Mouse (Mus musculus) intestine, embryonic 15.5 days (tissue): Measurements from ENCODE around the gene Fbxo10. TPM values are rescaled to one million over a fixed set of nuclear protein-coding genes. Genes with fewer than 3 reads are reported as not detected.
"Not testable (repeated sequence)": the region's sequence is repeated elsewhere in the genome, so short reads cannot be mapped to it uniquely, and the experiment has no call there.

ENCODE experiments used
- ATAC-seq: fragments of 200-750 bp; cut with Nextera tagmentation; 2 replicates; pipeline ENCODE4 v1.8.0; 2017; ENCODE audit warnings: moderate TSS enrichment, moderate library complexity
- H3K27ac ChIP-seq: fragments of 300-500 bp; sonication (generic); 2 replicates; pipeline ENCODE4 v1.5.1; 2015; ENCODE audit warnings: mild to moderate bottlenecking, inconsistent platforms
- H3K27me3 ChIP-seq: fragments of 300-500 bp; sonication (generic); replicated peaks from 2 replicates; pipeline ENCODE4 v1.6.1; 2015; ENCODE audit warnings: inconsistent platforms
- H3K36me3 ChIP-seq: fragments of 300-500 bp; sonication (generic); 2 replicates; pipeline ENCODE4 v1.6.1; 2015; ENCODE audit warnings: inconsistent platforms
- H3K4me1 ChIP-seq: fragments of 300-500 bp; sonication (generic); replicated peaks from 2 replicates; pipeline ENCODE4 v1.6.1; 2015; ENCODE audit warnings: inconsistent platforms
- H3K4me2 ChIP-seq: fragments of 300-500 bp; sonication (generic); replicated peaks from 2 replicates; pipeline ENCODE4 v1.6.1; 2015; ENCODE audit warnings: mild to moderate bottlenecking, inconsistent platforms
- H3K4me3 ChIP-seq: fragments of 300-500 bp; sonication (generic); replicated peaks from 2 replicates; pipeline ENCODE4 v1.5.1; 2015; ENCODE audit warnings: inconsistent platforms
- H3K9ac ChIP-seq: fragments of 300-500 bp; sonication (generic); 2 replicates; pipeline ENCODE4 v1.6.1; 2015; ENCODE audit warnings: inconsistent platforms
- H3K9me3 ChIP-seq: fragments of 300-500 bp; sonication (generic); 2 replicates; pipeline ENCODE4 v1.6.1; 2016; ENCODE audit warnings: inconsistent platforms
- WGBS: fragments of 180-500 bp; shearing (Covaris S2); methylation state at CpG from one replicate; pipeline ENCODE4 v1.1.7; 2015; 5-methylcytosine and 5-hydroxymethylcytosine counted together
- polyA plus RNA-seq: library from polyadenylated mRNA; unstranded; fragments of >200 nt; fragmentation: Nextera tagmentation; extraction: Ambion mirVana; gene quantifications from 2 replicates; pipeline ENCODE4 v1.2.1, GENCODE M21; 2015

Gene Fbxo10
- polyA plus RNA-seq, 1 experiment from 2014 or later = 9.4 TPM

DNA sequence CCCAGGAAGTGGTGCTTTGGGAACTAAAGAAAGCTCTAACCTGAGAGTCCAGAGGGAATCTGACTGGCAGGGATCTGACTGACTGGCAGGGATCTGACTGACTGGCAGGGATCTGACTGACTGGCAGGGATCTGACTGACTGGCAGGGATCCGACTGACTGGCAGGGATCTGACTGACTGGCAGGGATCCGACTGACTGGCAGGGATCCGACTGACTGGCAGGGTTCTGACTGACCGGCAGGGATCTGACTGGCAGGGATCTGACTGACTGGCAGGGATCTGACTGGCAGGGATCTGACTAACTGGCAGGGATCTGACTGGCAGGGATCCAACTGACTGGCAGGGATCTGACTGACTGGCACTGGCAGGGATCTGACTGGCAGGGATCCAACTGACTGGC lies 3.4 kb downstream of the Fbxo10 start:
- not testable (repeated sequence) for ATAC-seq, H3K27me3 ChIP-seq, H3K9ac ChIP-seq, H3K9me3 ChIP-seq, H3K27ac ChIP-seq, H3K36me3 ChIP-seq, H3K4me2 ChIP-seq, H3K4me3 ChIP-seq, H3K4me1 ChIP-seq
- WGBS = 79% methylated on average over 4 of the region's 4 CpGs

- no peaks in the 10 kb centered on the region for H3K4me1 ChIP-seq
- no peak for ATAC-seq
- H3K4me3 ChIP-seq = no peak overlapping the region
- H3K9me3 ChIP-seq = no peaks in the 10 kb centered on the region
- no peaks in the 10 kb centered on the region for H3K27me3 ChIP-seq
- H3K4me2 ChIP-seq = no peak overlapping the region
- no peaks in the 10 kb centered on the region for H3K36me3 ChIP-seq
- 77% methylated on average over 6 of the region's 6 CpGs for WGBS
- H3K27ac ChIP-seq = no peak overlapping the region
- no peak overlapping the region for H3K9ac ChIP-seq
Measured at GRCm38 (mm10) chr4:45073544-45073943, 10.9 kb downstream of the Fbxo10 start.

GRCm38 (mm10) chr4:45072261-45072973 lies 12.0 kb downstream of the Fbxo10 start:
- 52% methylated on average over 15 of the region's 15 CpGs for WGBS
- Histone ChIP-seq H3K27me3 (no peaks in the 10 kb centered on the region), H3K9ac (no peak overlapping the region), H3K9me3 (no peaks in the 10 kb centered on the region), H3K4me1 (no peaks in the 10 kb centered on the region), H3K4me3 (no peak overlapping the region), H3K36me3 (no peaks in the 10 kb centered on the region), H3K4me2 (no peak overlapping the region), H3K27ac (no peak overlapping the region)
- no peak for ATAC-seq

- Histone ChIP-seq H3K9ac (no peak overlapping the region), H3K4me2 (no peak overlapping the region), H3K36me3 (no peaks in the 10 kb centered on the region), H3K27me3 (no peaks in the 10 kb centered on the region), H3K4me3 (no peak overlapping the region), H3K9me3 (no peaks in the 10 kb centered on the region), H3K27ac (no peak overlapping the region), H3K4me1 (no peaks in the 10 kb centered on the region)
- no peak for ATAC-seq
- 82% methylated on average over 4 of the region's 4 CpGs for WGBS
Measured at GRCm38 (mm10) chr4:45067742-45068141, 16.7 kb downstream of the Fbxo10 start.

DNA sequence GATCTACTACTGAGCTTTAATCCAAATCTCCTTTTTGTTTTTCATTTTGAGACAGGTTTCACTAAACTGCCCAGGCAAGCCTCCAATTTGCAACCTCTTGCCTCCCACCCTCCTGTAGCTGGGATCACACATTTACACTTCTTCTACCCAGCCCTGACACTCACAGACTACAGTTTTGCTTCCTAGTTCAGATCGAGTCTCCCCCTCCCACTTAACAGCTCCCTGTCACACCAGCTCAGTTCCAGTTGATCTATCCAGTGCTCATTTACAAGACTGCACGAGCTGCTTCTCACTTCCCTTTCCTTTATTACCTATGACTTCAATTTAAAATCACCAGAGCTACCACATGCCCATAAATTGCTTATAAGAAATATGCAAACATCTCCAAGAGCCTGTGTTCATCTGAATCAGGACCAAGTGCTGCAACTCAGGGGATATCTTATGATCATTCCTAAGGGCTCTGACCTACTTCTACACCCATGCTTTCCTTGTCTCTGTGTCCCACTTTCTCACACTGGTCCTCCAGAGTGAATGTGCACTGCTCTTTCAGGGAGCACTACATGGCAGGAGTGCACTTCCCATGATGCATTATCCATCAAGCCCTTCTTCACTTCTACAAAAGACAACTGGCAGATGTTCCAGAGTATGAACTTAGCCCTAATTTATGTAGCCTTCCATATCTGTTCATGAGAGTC lies 18.2 kb downstream of the Fbxo10 start:
- H3K4me3 ChIP-seq = no peak overlapping the region
- H3K4me1 ChIP-seq = no peaks in the 10 kb centered on the region
- no peak overlapping the region for H3K9ac ChIP-seq
- WGBS = 49% methylated on average over 2 of the region's 2 CpGs
- no peak overlapping the region for H3K27ac ChIP-seq
- H3K36me3 ChIP-seq = 0 out of 2 replicates have a peak, but pooled peaks cover 4% of the 10 kb centered on the region
- no peak for ATAC-seq
- no peaks in the 10 kb centered on the region for H3K27me3 ChIP-seq
- no peak overlapping the region for H3K4me2 ChIP-seq
- no peaks in the 10 kb centered on the region for H3K9me3 ChIP-seq

- H3K4me3 ChIP-seq = no peak overlapping the region
- H3K9ac ChIP-seq = no peak overlapping the region
- no peak overlapping the region for H3K27ac ChIP-seq
- ATAC-seq = peak; percentile 70
- no peaks in the 10 kb centered on the region for H3K27me3 ChIP-seq
- H3K4me2 ChIP-seq = no peak overlapping the region
- no peaks in the 10 kb centered on the region for H3K4me1 ChIP-seq
- H3K9me3 ChIP-seq = no peaks in the 10 kb centered on the region
- 0 out of 2 replicates have a peak, but pooled peaks cover 4% of the 10 kb centered on the region for H3K36me3 ChIP-seq
- WGBS = 65% methylated on average over 2 of the region's 2 CpGs
Measured at GRCm38 (mm10) chr4:45064577-45064976, 19.8 kb downstream of the Fbxo10 start.

GRCm38 (mm10) chr4:45063836-45064235 lies 20.6 kb downstream of the Fbxo10 start:
- not testable (repeated sequence) for H3K36me3 ChIP-seq, ATAC-seq, H3K9me3 ChIP-seq, H3K27me3 ChIP-seq, H3K9ac ChIP-seq, H3K4me3 ChIP-seq, H3K27ac ChIP-seq, H3K4me1 ChIP-seq, H3K4me2 ChIP-seq
- 91% methylated on average over 1 of the region's 1 CpGs for WGBS

- 83% methylated on average over 8 of the region's 8 CpGs for WGBS
- no peaks in the 10 kb centered on the region for H3K9me3 ChIP-seq
- no peak overlapping the region for H3K4me2 ChIP-seq
- no peak overlapping the region for H3K9ac ChIP-seq
- H3K27me3 ChIP-seq = no peaks in the 10 kb centered on the region
- H3K4me1 ChIP-seq = no peaks in the 10 kb centered on the region
- no peak overlapping the region for H3K27ac ChIP-seq
- H3K36me3 ChIP-seq = 0 out of 2 replicates have a peak, but pooled peaks cover 2% of the 10 kb centered on the region
- no peak for ATAC-seq
- no peak overlapping the region for H3K4me3 ChIP-seq
Measured at GRCm38 (mm10) chr4:45055451-45055850, 29.0 kb downstream of the Fbxo10 start.

GRCm38 (mm10) chr4:45054862-45055261 lies 29.5 kb downstream of the Fbxo10 start:
- H3K9me3 ChIP-seq = no peaks in the 10 kb centered on the region
- ATAC-seq = no peak
- H3K36me3 ChIP-seq = 0 out of 2 replicates have a peak, but pooled peaks cover 2% of the 10 kb centered on the region
- H3K27me3 ChIP-seq = no peaks in the 10 kb centered on the region
- H3K4me1 ChIP-seq = no peaks in the 10 kb centered on the region
- no peak overlapping the region for H3K27ac ChIP-seq
- H3K4me2 ChIP-seq = no peak overlapping the region
- no peak overlapping the region for H3K4me3 ChIP-seq
- H3K9ac ChIP-seq = no peak overlapping the region
- 47% methylated on average over 3 of the region's 3 CpGs for WGBS

DNA sequence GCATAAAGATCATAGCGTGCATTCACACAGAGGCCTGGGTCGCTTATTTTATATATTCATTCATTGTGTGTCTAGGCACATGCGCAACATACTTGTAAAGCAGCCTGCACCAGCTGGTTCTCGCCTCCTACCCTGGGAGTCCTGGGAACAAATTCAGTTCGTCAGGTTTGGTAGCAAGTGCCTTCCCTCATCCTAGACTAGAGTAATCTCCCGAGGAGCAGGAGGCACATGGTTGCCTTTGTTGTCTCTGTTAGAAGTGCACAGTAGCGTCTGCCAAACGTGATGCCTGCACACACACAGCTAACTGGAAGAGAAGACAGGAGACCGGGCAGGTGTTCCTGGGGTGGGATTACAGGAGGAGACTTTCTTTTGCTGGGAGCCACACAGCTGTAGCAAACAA lies 36.4 kb downstream of the Fbxo10 start:
- Histone ChIP-seq H3K4me3 (no peak overlapping the region), H3K9ac (no peak overlapping the region), H3K4me2 (no peak overlapping the region), H3K27me3 (no peaks in the 10 kb centered on the region), H3K36me3 (no peaks in the 10 kb centered on the region), H3K4me1 (no peaks in the 10 kb centered on the region), H3K9me3 (no peaks in the 10 kb centered on the region), H3K27ac (no peak overlapping the region)
- 87% methylated on average over 9 of the region's 9 CpGs for WGBS
- ATAC-seq = no peak

- Histone ChIP-seq H3K9me3 (no peaks in the 10 kb centered on the region), H3K9ac (no peak overlapping the region), H3K27me3 (no peaks in the 10 kb centered on the region), H3K4me1 (no peaks in the 10 kb centered on the region), H3K4me3 (no peak overlapping the region), H3K27ac (no peak overlapping the region), H3K4me2 (no peak overlapping the region), H3K36me3 (no peaks in the 10 kb centered on the region)
- no peak for ATAC-seq
- 83% methylated on average over 9 of the region's 9 CpGs for WGBS
Measured at GRCm38 (mm10) chr4:45047286-45047887, 37.0 kb downstream of the Fbxo10 start.

DNA sequence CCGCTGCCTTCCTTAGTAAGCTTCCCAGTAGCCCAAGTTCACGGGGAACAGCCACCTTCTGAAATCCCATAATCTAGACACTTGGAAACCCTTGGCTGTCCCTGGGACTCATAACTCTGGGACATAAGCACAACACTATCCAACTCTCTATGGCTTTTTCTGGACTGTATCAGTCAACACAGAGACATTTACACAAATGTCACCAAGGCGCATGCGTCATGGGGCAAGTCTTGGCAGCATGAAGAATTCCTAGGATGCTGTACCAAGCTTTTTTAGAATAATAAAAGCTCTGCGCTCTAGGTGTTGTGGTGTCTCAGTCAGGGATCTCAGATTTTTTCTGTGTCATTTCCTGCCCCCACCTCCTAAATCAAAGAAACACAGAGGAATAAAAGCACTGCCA lies 37.7 kb downstream of the Fbxo10 start:
- Histone ChIP-seq H3K4me1 (no peaks in the 10 kb centered on the region), H3K27me3 (no peaks in the 10 kb centered on the region), H3K4me3 (no peak overlapping the region), H3K9ac (no peak overlapping the region), H3K9me3 (no peaks in the 10 kb centered on the region), H3K27ac (no peak overlapping the region), H3K36me3 (no peaks in the 10 kb centered on the region), H3K4me2 (no peak overlapping the region)
- 95% methylated on average over 5 of the region's 5 CpGs for WGBS
- ATAC-seq = no peak
